Mouse (Mus musculus) thymus, postnatal 10 days (tissue): ENCODE results near the gene Nlrp3.
A peak's percentile ranks its signal among the peaks of the same experiment; 100 is the strongest.
"Not testable (repeated sequence)": the region's sequence is repeated elsewhere in the genome, so short reads cannot be mapped to it uniquely, and the experiment has no call there.

ENCODE experiments used
- DNase-seq, 2 experiments: peaks; one replicate each; pipeline ENCODE4 v3.0.0; 2021; ENCODE audit warnings: low spot score in 2 of 2

The Nlrp3 gene

DNA sequence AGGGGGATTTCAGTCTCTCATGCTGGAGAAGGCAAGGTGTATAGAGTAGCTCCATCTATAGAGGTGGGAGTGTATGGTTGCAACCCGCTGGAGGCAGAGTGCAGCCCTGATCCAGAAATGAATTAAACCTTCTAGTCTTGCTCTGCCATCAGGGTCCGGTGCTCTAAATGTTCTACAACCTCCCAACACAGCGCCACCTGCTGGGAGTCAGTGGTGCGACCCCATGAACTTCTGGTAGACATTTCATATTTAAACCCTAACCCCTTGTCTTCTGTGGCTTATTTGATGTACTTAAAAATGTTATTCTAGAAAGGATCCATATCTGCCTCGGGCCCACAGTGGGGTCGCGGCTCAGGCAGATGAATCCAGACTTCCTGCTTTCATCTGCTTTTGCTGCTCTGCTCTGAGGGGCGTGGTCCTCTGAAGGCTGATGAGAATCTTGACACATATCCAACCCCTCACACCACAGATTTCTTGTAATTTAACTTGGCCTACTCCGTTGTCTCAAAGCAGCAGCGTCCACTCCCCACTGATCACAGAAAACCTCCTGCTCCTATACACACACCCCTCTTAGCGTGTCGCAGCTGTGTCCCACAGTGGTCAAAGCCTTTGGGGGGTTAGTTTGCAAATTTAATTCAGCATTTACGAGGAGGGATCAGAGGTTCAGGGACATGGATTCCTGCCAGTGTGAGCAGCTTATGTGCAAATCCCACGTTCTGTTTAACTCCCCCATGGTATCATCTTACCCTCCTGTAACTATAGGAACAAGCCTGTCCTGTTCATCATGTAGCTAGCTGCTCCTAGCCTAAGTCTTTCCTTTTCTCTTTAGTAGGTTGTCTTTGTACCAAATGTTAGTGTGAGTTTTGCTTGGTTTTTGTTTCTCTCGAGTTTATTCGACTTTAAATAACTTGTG is 3.9 kb upstream of the Nlrp3 start:
- DNase-seq: peak; percentile 7 to 56

DNA sequence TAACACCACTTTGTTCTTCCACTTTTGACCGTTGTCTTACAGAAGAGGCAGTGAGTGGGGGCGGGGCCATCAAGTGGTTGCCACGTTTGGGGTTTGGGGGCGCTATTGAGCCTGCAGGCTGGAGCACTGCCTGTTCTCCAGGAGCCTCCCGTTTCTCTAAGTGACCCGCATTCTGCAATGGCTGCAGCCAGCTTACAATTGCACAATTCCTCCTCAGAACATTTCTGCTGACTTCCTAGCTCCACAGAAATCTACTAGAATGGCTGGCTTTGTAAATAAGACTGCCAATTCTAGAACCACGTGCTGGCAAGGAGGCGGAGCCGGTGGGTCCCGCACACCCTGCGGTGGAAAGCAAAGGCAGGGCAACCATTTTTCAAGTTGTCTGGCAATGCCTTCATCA is 3.0 kb upstream of the Nlrp3 start:
- DNase-seq: peak in 1 of 2 experiments; percentile 25

DNA sequence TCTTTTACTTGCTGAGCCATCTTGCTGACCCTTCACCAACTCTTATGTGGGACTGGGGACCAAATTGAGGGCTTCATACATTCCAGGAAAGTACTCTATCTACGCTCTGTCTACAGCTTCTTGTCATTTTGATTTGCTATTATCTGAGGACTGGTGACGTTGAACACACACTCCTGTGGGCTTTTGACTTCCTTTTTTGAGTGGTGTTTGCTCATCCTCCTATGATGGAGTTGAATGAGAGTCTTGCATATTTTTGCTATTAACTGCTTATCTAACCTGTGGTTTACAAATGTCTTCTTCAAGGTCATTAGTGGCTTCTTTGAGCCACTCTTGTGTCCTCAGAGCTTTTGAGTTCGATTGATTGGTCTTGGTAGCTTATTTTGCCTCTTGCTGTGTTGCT is 1.2 kb upstream of the Nlrp3 start:
- DNase-seq: no peak

DNA sequence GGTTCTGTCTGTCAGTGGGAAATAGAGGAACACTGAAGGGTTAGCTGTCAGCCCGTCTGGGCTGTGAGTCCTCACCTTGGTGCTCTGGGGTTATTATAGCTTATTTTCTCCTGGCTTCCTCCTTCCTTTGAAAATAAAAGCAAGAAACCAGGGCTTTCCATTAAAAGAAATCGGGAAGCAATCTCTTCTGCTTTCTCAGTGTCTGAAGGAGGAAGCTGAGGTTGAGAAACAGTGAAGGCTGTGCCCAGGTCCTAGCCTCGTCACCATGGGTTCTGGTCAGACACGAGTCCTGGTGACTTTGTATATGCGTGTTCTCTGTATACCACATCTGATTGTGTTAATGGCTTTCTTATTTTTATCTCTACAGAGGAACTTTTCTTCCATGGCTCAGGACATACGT is 1.1 kb downstream of the Nlrp3 start:
- DNase-seq: no peak

DNA sequence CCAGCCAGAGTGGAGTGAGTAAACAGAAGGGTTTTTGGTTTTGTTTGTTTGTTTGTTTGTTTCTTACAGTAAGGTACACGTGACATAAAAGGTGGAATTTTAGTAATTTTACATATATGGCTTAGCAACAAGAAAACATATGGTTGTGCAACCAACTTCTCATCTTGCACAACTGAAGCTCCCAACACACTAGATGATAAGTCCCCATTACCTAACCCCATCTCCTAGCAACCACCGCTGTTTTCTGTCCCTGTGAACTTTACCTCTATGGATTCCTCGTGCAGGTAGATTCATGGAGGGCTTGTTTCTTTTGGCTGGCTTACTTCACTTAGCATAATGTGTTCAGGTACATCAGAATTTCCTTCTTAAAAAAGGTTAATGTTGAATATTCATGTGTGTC is 2.0 kb downstream of the Nlrp3 start:
- no peak for DNase-seq

DNA sequence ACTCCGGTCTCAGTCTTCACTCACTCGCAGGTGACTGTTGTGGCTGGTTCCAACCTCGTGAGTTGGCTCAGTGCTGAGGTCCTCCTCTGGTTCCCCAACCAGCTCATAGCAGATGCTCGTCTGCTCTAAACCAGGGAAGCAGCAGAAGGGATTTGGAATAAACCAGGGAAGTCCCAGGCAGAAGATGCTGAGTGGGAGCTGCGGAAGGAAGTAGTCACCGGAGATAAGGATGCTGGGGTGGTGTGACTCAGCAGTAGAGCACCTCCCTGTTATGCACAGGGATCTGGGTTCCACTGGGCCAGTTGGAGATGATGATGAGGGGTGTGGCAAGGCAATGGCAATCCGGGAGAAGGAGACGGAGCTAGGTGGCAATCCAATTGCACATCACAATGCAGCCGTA is 2.6 kb downstream of the Nlrp3 start:
- DNase-seq: no peak

DNA sequence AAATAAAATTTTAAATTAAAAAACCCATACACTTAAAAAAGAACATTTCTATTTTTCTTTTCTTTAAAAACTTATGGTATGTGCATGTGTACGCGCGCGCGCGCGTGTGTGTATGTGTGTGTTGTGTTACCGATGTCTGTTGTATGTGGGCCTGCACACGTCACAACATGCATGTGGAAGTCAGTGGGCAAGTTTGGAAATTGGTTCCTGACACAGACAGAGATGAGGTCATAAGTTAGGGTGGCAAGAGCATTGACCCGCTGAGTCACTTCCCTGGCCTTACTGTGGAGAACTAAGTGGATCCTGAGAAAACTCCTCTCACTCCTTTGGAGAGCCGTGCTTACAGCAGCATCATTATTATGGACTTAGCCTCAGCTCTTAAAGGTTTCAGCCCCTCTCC is 12.8 kb downstream of the Nlrp3 start:
- DNase-seq: no peak

DNA sequence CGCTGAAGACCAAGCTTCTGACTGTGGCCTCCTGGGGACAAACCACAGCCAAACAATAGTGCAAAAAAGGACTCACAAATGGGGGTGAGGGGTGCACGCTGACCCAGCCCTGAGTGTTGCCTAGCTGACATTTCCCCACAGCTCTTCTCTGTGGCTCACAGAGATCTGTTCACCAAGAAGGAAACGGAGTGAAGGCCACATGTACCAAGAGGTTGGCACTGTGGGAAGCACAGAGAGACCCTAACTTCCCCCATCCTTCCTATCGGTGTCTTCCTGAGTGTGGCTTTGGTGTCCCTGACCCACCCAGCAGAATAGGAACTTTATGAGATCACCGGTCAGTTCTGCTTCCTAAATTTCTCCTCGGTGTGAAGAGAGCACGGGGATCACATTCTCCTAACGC is 13.2 kb downstream of the Nlrp3 start:
- DNase-seq: no peak

DNA sequence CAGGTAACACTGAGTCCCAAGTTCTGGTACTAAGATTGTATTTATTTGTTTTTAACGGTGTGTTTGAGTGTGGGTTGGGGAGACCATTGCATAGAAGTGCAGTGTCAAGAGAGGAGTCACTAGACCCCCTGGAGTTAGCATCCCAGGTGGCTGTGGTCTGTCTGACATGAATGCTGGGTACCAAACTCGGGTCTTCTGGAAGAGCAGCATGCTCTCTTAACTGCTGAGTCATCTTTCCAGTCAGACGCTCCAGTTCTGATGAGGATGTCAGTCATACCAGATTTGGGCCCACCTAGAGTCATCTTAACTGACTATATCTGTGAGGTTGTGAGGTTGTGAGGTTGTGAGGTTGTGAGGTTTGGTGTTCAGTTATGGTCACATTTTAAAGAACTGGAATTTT is 19.5 kb downstream of the Nlrp3 start:
- DNase-seq: no peak

DNA sequence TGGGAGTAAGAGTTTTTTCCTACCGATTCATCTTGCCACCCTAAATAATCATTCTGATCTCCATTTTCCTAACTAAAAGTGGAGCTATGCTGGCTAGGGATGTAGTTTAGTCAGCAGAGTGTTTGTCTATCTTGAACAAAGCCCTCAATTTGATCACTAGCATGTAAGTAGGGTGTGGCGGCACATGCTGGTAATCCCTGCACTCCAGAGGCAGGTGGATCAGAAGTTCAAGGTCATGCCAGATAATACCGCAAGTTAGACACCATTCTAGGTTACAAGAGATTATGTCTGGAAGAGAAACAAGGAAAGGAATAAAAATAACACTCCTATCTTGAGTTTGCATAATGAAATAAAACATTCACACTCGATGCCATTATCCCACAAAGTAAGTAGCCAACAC is 21.0 kb downstream of the Nlrp3 start:
- no peak for DNase-seq

DNA sequence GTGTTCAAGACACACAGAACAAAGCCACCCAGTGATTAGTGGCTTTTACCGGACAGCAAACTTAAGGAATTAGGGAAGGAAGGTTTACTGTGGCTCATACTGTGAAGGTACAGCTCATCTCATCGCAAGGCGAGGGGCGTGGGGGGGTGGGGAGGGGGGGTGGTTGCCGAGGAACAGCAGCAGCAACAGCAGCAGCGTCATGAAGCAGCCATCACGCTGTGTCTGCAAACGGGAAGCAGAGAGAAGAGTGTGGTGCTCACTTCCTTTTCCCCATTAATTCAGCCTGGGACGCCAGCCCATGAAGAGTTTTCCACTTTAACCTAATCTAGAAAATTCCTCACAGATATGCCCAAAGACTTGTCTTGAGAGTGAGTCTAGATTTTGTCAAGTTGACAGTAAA is 21.5 kb downstream of the Nlrp3 start:
- no peak for DNase-seq

DNA sequence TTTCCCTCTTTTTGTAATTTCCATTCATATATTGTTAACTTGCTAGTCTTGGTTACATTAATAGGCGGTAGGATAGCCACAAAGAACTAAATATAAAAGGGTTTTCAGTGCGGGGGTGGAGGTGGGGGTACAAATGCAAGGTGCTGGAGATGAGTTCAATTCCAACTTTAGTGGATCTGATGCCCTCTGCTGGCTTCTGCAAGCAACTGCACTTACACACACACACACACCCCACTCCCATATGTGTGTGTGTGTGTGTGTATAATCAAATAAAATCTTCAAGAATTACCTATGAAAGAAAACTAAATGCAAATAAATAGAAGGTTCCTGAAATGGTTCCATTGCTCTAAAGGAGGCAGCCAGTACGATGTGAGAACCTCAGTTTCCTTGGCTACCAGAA is 27.9 kb downstream of the Nlrp3 start:
- no peak for DNase-seq

DNA sequence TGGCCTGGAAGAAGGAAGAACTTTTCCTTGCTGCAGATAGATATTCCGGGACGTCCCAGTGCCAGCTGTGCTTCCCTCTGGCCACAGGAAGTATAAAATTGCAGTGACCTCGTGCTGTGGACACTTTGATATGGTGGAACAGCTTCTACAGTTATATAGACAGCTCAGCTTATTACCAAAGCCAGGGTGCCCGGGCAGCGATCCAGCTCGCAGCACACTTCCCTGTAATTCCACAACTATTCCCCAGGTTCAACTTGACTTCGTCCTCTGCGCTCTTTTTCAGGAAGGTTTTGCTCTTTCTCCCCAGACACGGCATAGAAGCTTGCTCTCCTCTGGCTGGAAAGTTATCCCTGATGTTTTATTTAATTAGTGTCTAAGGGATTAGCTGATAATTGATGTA is 34.4 kb downstream of the Nlrp3 start:
- no peak for DNase-seq

DNA sequence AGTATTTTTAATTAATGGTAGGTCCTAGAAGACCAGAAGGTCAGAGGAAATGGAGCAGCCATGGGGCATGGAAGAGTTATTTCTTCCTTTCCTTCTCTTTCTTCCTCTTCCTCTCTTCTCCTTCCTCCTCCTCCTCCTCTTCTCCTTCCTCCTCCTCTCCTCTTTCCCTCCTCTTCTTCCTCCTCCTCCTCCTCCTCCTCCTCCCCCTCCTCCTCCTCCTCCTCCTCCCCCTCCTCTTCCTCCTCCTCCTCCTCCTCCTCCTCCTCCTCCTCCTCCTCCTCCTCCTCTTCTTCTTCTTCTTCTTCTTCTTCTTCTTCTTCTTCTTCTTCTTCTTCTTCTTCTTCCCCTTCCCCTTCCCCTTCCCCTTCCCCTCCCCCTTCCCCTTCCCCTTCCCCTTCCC is 34.8 kb downstream of the Nlrp3 start, which contains the start of gene Olfr222:
Gene Olfr222, minus strand, starts transcription at position 101 of the 400 bp plus-strand sequence.
- not testable (repeated sequence) for DNase-seq

DNA sequence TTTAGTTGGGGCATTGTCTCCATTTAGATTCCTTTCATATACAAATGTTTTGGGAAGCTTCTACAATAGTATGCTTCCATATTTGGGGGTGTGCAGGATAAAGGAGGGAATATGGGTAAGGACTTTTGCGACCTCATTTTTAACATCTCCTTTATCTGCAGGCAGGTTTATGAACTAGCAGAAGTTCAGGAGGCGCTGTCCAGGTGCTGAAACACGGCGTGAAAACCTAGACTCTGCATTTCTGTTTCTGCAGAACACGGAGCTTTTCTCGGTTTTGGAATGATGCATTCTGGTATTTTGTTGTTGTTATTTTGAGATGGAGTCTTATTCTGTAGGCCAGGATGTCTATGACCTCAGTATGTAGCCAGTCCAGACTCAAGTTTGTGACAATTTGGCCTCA is 43.2 kb downstream of the Nlrp3 start:
- peak in 1 of 2 experiments; percentile 19 for DNase-seq

DNA sequence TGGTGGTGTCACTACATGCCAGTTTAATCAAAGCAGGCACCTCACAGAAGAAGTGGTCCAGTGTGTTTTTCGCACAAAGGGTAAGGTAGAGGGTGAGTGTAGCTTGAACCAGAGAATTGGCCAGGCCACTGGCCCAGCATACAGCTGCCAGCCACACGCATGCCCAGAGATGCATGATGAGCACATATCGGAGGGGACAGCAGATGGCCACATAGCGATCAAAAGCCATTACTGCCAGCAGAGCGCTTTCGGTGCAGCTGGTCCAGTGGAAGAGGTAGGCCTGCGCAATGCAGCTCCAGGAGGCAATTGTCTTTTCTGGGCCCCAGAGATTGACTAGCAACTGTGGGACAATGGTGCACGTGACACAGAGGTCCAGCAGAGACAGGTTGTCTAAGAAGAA is 48.1 kb downstream of the Nlrp3 start:
- no peak for DNase-seq

DNA sequence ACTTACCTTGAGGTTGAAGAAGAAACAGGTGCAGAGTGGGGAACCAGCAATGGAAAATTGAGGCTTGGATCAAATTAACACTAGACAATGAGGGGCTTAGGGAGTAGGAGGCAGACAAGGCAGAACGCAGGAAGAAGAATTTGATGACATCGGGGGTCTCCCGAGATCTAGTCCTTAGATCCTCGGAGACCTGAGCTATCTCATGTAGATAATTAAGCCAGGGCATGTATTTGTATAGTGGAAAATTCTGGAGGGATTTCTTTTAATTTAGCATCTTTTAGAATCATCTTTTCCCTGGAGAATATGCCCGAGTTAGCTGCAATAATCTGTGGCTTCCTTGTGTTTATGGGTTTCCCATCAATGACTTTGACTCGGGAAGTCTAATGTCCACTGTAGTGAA is 51.8 kb downstream of the Nlrp3 start, which contains the start of gene Olfr223:
Gene Olfr223, minus strand, starts transcription at position 101 of the 400 bp plus-strand sequence.
- DNase-seq: no peak

DNA sequence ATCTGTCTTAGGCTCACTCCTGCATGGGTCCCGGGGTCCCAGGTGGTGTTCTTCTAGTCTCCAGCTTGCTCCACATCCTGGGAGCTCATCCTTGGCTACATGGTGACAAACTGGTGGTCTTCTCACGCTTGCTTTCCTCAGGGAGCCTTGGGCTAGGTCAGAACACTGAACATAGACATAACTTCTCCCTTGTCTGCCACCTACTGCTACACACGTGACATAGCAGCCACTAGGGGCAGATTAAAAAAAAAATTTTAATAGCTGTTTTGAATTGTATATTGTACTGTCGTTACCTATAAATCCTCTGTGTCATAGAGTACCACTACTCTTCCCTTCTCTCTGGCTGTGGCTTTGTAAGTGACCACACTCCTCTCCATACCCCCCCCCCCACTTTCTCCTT is 54.7 kb downstream of the Nlrp3 start:
- peak in 1 of 2 experiments; percentile 13 for DNase-seq

DNA sequence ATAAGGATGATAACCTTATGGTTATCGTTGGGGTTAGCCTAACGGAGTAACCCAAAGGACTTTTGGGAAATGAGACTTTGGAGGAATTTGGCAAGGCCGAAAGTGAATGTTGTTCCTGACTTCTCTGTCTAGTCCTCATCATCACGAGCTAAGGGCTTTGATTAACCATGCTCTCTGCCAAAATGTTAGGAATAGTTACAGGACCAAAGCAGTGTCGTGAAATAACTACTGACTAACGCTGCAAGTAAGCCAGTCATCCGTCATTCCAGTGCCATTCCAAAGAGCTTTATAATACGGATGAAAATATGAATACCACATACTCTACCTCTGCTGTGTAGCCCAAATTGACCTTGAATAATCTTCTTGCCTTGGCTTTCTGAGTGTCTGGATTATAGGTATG is 55.6 kb downstream of the Nlrp3 start:
- no peak for DNase-seq

DNA sequence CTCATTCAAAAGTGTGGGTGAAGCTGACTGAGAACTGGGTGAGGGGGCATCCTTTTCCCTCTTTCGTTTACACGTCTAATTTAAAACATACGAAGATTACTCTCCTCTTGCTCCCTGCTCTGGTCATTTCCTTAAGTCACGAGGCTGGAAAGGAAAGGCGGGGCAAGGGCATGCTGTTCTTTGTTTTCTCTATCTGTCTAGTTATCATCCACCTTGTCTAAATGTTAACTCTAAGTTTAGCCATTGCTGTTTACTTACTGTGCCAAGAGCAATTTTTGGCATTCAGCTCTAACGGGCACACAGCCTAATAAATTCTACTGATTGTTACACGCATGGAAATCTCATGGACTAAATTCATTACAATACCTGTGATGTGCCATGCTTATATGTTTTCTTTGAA is 57.8 kb downstream of the Nlrp3 start:
- DNase-seq: no peak

DNA sequence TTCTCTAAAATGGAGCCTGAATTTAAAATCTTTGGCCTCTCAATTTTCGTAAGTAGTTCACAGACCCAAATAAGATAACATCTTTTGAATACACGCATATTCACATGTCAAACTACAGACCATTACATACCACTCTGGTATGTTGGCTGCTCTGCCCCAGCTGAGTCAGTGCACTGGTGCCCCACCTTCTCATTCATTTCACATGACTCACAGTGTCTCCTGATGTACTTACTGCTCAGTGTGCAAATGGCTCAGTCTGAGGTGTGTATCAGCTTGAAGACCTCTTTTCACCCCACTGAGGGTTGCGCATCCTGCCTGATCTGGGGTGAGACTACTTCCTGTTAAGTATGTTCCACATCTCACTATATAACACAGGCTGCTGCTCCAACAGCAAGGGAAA is 59.5 kb downstream of the Nlrp3 start:
- no peak for DNase-seq

DNA sequence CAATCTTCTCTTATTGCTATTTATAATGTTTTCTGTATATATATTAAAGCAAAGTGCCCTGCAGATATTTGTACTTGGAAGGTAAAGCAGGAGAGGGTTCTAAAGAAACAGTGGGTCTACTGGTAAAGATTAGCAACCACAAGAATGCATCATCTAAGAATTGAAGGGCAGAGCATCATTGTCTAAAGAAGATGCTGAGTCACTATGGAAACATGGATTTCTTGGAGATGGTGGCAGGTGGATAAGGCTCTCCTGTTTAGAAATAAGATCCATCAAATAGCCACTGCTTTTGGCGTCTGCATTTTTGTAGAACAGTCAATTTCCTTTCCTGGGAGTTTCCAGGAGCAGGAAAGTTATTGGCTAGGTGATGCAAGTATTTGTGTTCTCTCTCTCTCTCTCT is 60.9 kb downstream of the Nlrp3 start:
- DNase-seq: no peak

DNA sequence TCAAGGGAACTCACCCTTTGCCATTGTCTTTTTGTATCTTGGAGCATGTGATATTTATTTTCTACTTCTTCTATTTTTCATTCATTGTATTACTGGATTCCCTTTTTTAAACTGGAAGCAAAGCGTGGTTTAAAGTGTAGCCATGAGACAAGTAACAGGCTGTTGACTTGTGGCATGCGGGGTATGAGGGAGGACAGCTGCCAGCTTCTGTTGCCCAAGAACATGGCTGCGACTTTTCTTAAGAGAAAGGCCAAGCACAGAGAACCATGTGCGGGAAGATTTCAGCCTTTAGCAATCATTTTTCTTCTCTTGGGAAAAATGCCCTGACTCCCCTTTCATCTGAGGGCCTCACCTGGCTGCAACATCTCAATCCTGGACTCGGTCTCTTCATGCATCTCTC is 70.3 kb downstream of the Nlrp3 start:
- DNase-seq: no peak

DNA sequence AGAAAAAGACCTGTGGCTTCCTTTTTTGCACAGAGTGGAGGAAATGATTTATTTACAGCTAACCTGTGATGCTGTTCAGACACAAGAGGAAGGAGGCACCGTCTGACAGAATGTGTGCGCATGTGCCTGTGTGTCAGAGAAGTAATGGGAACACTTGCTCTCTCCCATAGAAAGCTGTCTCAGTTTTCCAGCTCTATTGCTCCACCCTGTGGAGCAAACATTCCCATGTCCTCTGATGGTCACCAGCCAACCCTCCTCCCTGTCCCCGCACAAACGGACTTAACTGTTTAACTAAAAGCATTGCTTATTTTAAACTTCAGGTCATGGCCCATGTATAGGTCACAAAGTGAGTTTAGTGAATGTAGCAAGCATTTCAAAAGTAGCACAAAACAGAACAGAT is 72.8 kb downstream of the Nlrp3 start:
- DNase-seq: no peak
